25 mouse cellular contexts compared by ENCODE assay signal in genomic region chr7:139990864-139991394, GRCm38 (mm10). TPM values are rescaled to one million over a fixed set of nuclear protein-coding genes. Genes with fewer than 3 reads are reported as not detected.
DNase-seq lines count a peak whose midpoint lies in the region; ATAC-seq and TF ChIP-seq lines count a peak whose summit lies in the region.
"Had no signal": no experiment of that assay in that cellular context is flagged by ENCODE, and none has a peak within 500 bp of the region (broad histone marks: within the 10 kb centered on the region; RNA-seq: fewer than 3 reads in every experiment).

No protein-coding gene starts in this region.

- H3K4me2 ChIP-seq in lung, postnatal 0 days (replicated peaks; ENCODE audit: low read depth, low read length) = no peak overlapping the region
- no peak overlapping the region for H3K4me2 ChIP-seq in intestine, embryonic 16.5 days (ENCODE audit: low read depth, low read length)
- no peak overlapping the region for H3K4me2 ChIP-seq in stomach, postnatal 0 days (replicated peaks; ENCODE audit: low read depth)
- H3K4me2 ChIP-seq: heart, embryonic 15.5 days; liver, embryonic 13.5 days; lung, embryonic 15.5 days had no signal

- ATAC-seq in lung, postnatal 0 days = peak; percentile 6; the same call in 1 of the 2 replicates
- ATAC-seq in intestine, embryonic 16.5 days = peak; percentile 53; the same call in 1 of the 2 replicates
- peak; percentile 77 for ATAC-seq in stomach, postnatal 0 days (ENCODE audit: low FRiP score, low TSS enrichment)
- ATAC-seq: hindbrain, postnatal 0 days had no signal

- no peaks in the 10 kb centered on the region for H3K27me3 ChIP-seq in lung, postnatal 0 days (replicated peaks; ENCODE audit: insufficient read depth, low read length)
- H3K27me3 ChIP-seq in intestine, embryonic 16.5 days (replicated peaks; ENCODE audit: control insufficient read depth, insufficient read depth, low read length) = no peaks in the 10 kb centered on the region
- H3K27me3 ChIP-seq in stomach, postnatal 0 days (ENCODE audit: control insufficient read depth, insufficient read depth, low read length) = no peaks in the 10 kb centered on the region
- H3K27me3 ChIP-seq: liver, embryonic 13.5 days; lung, embryonic 15.5 days had no signal

- 0 out of 2 replicates have a peak, but pooled peaks cover under 1% of the 10 kb centered on the region for H3K36me3 ChIP-seq in lung, postnatal 0 days (ENCODE audit: insufficient read depth, low read length)
- H3K36me3 ChIP-seq in intestine, embryonic 16.5 days (ENCODE audit: control insufficient read depth, insufficient read depth, low read length) = no peaks in the 10 kb centered on the region
- no peaks in the 10 kb centered on the region for H3K36me3 ChIP-seq in stomach, postnatal 0 days (ENCODE audit: control insufficient read depth, insufficient read depth, low read length)

- no peak overlapping the region for H3K27ac ChIP-seq in lung, postnatal 0 days (ENCODE audit: low read length)
- H3K27ac ChIP-seq in bone marrow, adult 2 months (ENCODE audit: control insufficient read depth, insufficient read depth, low read depth, low read length, poor library complexity) = peak overlapping the region; percentile 62
- H3K27ac ChIP-seq in intestine, embryonic 16.5 days (ENCODE audit: low read length) = no peak overlapping the region
- no peak overlapping the region for H3K27ac ChIP-seq in stomach, postnatal 0 days (replicated peaks)
- H3K27ac ChIP-seq: heart, embryonic 15.5 days; hindbrain, embryonic 10.5 days; hindbrain, postnatal 0 days; left cerebral cortex, adult 2 months; liver, embryonic 13.5 days; lung, embryonic 15.5 days had no signal

- WGBS in lung, postnatal 0 days = 64% methylated on average over 8 of the region's 8 CpGs
- 40% methylated on average over 8 of the region's 8 CpGs for WGBS in bone marrow, adult 2 months
- 76% methylated on average over 8 of the region's 8 CpGs for WGBS in intestine, embryonic 16.5 days
- WGBS in stomach, postnatal 0 days = 69% methylated on average over 8 of the region's 8 CpGs

- TF ChIP-seq EP300 in lung, postnatal 0 days (IDR thresholded peaks at IDR 0.05) = no peak
- TF ChIP-seq EP300 in stomach, postnatal 0 days (optimal IDR thresholded peaks at IDR 0.05) = no peak

- no peaks in the 10 kb centered on the region for H3K9me3 ChIP-seq in lung, postnatal 0 days (ENCODE audit: low read length)
- H3K9me3 ChIP-seq in intestine, embryonic 16.5 days (ENCODE audit: control insufficient read depth, low read length) = no peaks in the 10 kb centered on the region
- no peaks in the 10 kb centered on the region for H3K9me3 ChIP-seq in stomach, postnatal 0 days (ENCODE audit: control insufficient read depth, low read length)
- H3K9me3 ChIP-seq: heart, embryonic 15.5 days; hindbrain, embryonic 10.5 days; liver, embryonic 13.5 days; lung, embryonic 15.5 days had no signal

- no peaks in the 10 kb centered on the region for H3K4me1 ChIP-seq in lung, postnatal 0 days (ENCODE audit: insufficient read depth, low read depth, low read length)
- no peaks in the 10 kb centered on the region for H3K4me1 ChIP-seq in bone marrow, adult 2 months (ENCODE audit: control insufficient read depth, insufficient read depth, low read length)
- H3K4me1 ChIP-seq in intestine, embryonic 16.5 days (ENCODE audit: control insufficient read depth, insufficient read depth, low read length) = peaks cover 3% of the 10 kb centered on the region; the same call in 1 of the 2 replicates
- H3K4me1 ChIP-seq in stomach, postnatal 0 days (replicated peaks; ENCODE audit: control insufficient read depth, insufficient read depth) = no peaks in the 10 kb centered on the region
- H3K4me1 ChIP-seq: heart, embryonic 15.5 days; hindbrain, embryonic 10.5 days; lung, embryonic 15.5 days had no signal

- H3K4me3 ChIP-seq in lung, postnatal 0 days (ENCODE audit: low read depth, low read length) = no peak overlapping the region
- peak overlapping the region; percentile 62 for H3K4me3 ChIP-seq in bone marrow, adult 2 months (replicated peaks; ENCODE audit: control insufficient read depth, low read depth, low read length)
- no peak overlapping the region for H3K4me3 ChIP-seq in intestine, embryonic 16.5 days (ENCODE audit: low read length)
- H3K4me3 ChIP-seq in stomach, postnatal 0 days (ENCODE audit: low read depth, low read length) = no peak overlapping the region
- H3K4me3 ChIP-seq: heart, embryonic 15.5 days; hindbrain, embryonic 10.5 days; left cerebral cortex, adult 2 months; liver, embryonic 13.5 days; lung, embryonic 15.5 days had no signal

- intact Hi-C loops in heart, postnatal 36 days (cut with DNase I) = no loop called here

- TF ChIP-seq CTCF in lung, postnatal 0 days (IDR thresholded peaks at IDR 0.05) = no peak
- TF ChIP-seq CTCF in bone marrow, adult 2 months (IDR thresholded peaks at IDR 0.05; ENCODE audit: control insufficient read depth, insufficient read depth, low read length) = no peak
- no peak for TF ChIP-seq CTCF in stomach, postnatal 0 days (IDR thresholded peaks at IDR 0.05; ENCODE audit: low read depth)

- TF ChIP-seq POLR2A in bone marrow, adult 2 months (IDR thresholded peaks at IDR 0.05; ENCODE audit: borderline replicate concordance, control insufficient read depth, low read depth, low read length) = no peak

- no peak for DNase-seq in lung, postnatal 0 days (ENCODE audit: low spot score)
- no peak for DNase-seq in lung, postnatal 25 days (ENCODE audit: low spot score)
- peak; percentile 61 for DNase-seq in stomach, postnatal 0 days (ENCODE audit: low spot score)
- no peak for DNase-seq in embryo, embryonic 9.5 days (ENCODE audit: extremely low spot score)
- DNase-seq in heart, postnatal 36 days = no peak
- DNase-seq: cerebellum, postnatal 10 days; gastrocnemius, postnatal 25 days; kidney, postnatal 36 days; liver, embryonic 13.5 days; right cerebral cortex, postnatal 25 days; thymus, postnatal 25 days had no signal

- H3K9ac ChIP-seq in lung, postnatal 0 days (replicated peaks; ENCODE audit: low read depth) = no peak overlapping the region
- no peak overlapping the region for H3K9ac ChIP-seq in intestine, embryonic 16.5 days (ENCODE audit: low read depth, low read length)
- H3K9ac ChIP-seq in stomach, postnatal 0 days (ENCODE audit: low read length) = no peak overlapping the region
- H3K9ac ChIP-seq: heart, embryonic 15.5 days; liver, embryonic 13.5 days; lung, embryonic 15.5 days had no signal

RNA-seq across cellular contexts. Expression of gene Adam8, which starts 1.4 kb away (rescaled TPM):
- 5.8 and 7.0 TPM in 2 replicates for polyA plus RNA-seq in lung, postnatal 0 days (2015; fragmentation: Nextera tagmentation; extraction: Ambion mirVana)
- polyA plus RNA-seq in bone marrow, adult 2 months (2011; ENCODE audit: insufficient read depth, insufficient read length, low replicate concordance, missing spikeins) = 17.9 and 55.1 TPM in 2 replicates
- polyA plus RNA-seq in intestine, embryonic 16.5 days (2015; fragmentation: Nextera tagmentation; extraction: Ambion mirVana) = 1.0 and 1.2 TPM in 2 replicates
- 0.85 and 1.1 TPM in 2 replicates for polyA plus RNA-seq in stomach, postnatal 0 days (2015; fragmentation: Nextera tagmentation; extraction: Ambion mirVana)
- under 1 TPM; 0.49 to 0.61 TPM for total RNA-seq in heart, postnatal 36 days (2021)

RNA-seq across cellular contexts. Expression of gene 6430531B16Rik, which starts 12.4 kb away (rescaled TPM):
- 5.6 and 7.3 TPM in 2 replicates for polyA plus RNA-seq in lung, postnatal 0 days (2015; fragmentation: Nextera tagmentation; extraction: Ambion mirVana)
- polyA plus RNA-seq in bone marrow, adult 2 months (2011; ENCODE audit: insufficient read depth, insufficient read length, low replicate concordance, missing spikeins) = not detected in 2 replicates
- 0.13 TPM in 1 of 2 replicates, not detected in the other for polyA plus RNA-seq in intestine, embryonic 16.5 days (2015; fragmentation: Nextera tagmentation; extraction: Ambion mirVana)
- polyA plus RNA-seq in stomach, postnatal 0 days (2015; fragmentation: Nextera tagmentation; extraction: Ambion mirVana) = 0.11 and 0.17 TPM in 2 replicates
- not detected for total RNA-seq in heart, postnatal 36 days (2021)
- total RNA-seq: adrenal gland, adult 18-20 months; gastrocnemius, postnatal 25 days; heart, adult 8-10 months had no signal
- polyA plus RNA-seq: heart, embryonic 15.5 days; liver, embryonic 13.5 days had no signal

RNA-seq across cellular contexts. Expression of gene Zfp511, which starts 45.3 kb away (rescaled TPM):
- polyA plus RNA-seq in lung, postnatal 0 days (2015; fragmentation: Nextera tagmentation; extraction: Ambion mirVana) = 21.5 and 23.0 TPM in 2 replicates
- 10.4 and 27.2 TPM in 2 replicates for polyA plus RNA-seq in bone marrow, adult 2 months (2011; ENCODE audit: insufficient read depth, insufficient read length, low replicate concordance, missing spikeins)
- 31.7 and 32.8 TPM in 2 replicates for polyA plus RNA-seq in intestine, embryonic 16.5 days (2015; fragmentation: Nextera tagmentation; extraction: Ambion mirVana)
- polyA plus RNA-seq in stomach, postnatal 0 days (2015; fragmentation: Nextera tagmentation; extraction: Ambion mirVana) = 19.7 and 20.7 TPM in 2 replicates
- 10 to 100 TPM; 10.1 to 12.4 TPM for total RNA-seq in heart, postnatal 36 days (2021)

RNA-seq across cellular contexts. Expression of gene Tubgcp2, which starts 45.5 kb away (rescaled TPM):
- polyA plus RNA-seq in lung, postnatal 0 days (2015; fragmentation: Nextera tagmentation; extraction: Ambion mirVana) = 20.8 and 22.4 TPM in 2 replicates
- polyA plus RNA-seq in bone marrow, adult 2 months (2011; ENCODE audit: insufficient read depth, insufficient read length, low replicate concordance, missing spikeins) = 16.7 and 17.5 TPM in 2 replicates
- polyA plus RNA-seq in intestine, embryonic 16.5 days (2015; fragmentation: Nextera tagmentation; extraction: Ambion mirVana) = 34.3 and 35.3 TPM in 2 replicates
- 17.7 and 20.1 TPM in 2 replicates for polyA plus RNA-seq in stomach, postnatal 0 days (2015; fragmentation: Nextera tagmentation; extraction: Ambion mirVana)
- total RNA-seq in heart, postnatal 36 days (2021) = 10 to 100 TPM; 26.9 to 34.4 TPM

RNA-seq across cellular contexts. Expression of gene Utf1, which starts 47.3 kb away (rescaled TPM):
- not detected in 2 replicates for polyA plus RNA-seq in lung, postnatal 0 days (2015; fragmentation: Nextera tagmentation; extraction: Ambion mirVana)
- 13.7 TPM in 1 of 2 replicates, not detected in the other for polyA plus RNA-seq in bone marrow, adult 2 months (2011; ENCODE audit: insufficient read depth, insufficient read length, low replicate concordance, missing spikeins)
- not detected in 2 replicates for polyA plus RNA-seq in intestine, embryonic 16.5 days (2015; fragmentation: Nextera tagmentation; extraction: Ambion mirVana)
- 0.13 TPM in 1 of 2 replicates, not detected in the other for polyA plus RNA-seq in stomach, postnatal 0 days (2015; fragmentation: Nextera tagmentation; extraction: Ambion mirVana)
- total RNA-seq in heart, postnatal 36 days (2021) = not detected
- total RNA-seq: adrenal gland, adult 18-20 months; gastrocnemius, postnatal 25 days; heart, adult 8-10 months; hindbrain, postnatal 0 days; left cerebral cortex, adult 2 months; megakaryocyte-erythroid progenitor cell, adult 5-6 weeks; midbrain, postnatal 0 days; neutrophil, adult 5-6 weeks had no signal
- polyA plus RNA-seq: forebrain, embryonic 11.5 days; heart, embryonic 15.5 days; hindbrain, embryonic 10.5 days; hindbrain, postnatal 0 days; limb, embryonic 11.5 days; liver, embryonic 13.5 days; midbrain, postnatal 0 days had no signal

Comparison
In these comparisons a context has a peak if more than half of its experiments do, and no peak if none do; other contexts are left out.
1. ATAC-seq: peak in every context shown above with its lines; median percentile 77 in stomach, postnatal 0 days; 53 in intestine, embryonic 16.5 days; 6 in lung, postnatal 0 days.